28 mouse cellular contexts compared by ENCODE assay signal in genomic region chr1:154823098-154823497, GRCm38 (mm10).
DNase-seq lines count a peak whose midpoint lies in the region; ATAC-seq lines count a peak whose summit lies in the region.
"Had no signal": no experiment of that assay in that cellular context is flagged by ENCODE, and none has a peak within 500 bp of the region (broad histone marks: within the 10 kb centered on the region; RNA-seq: fewer than 3 reads in every experiment).

No protein-coding gene starts in this region.

- WGBS in midbrain, embryonic 11.5 days, result 84% methylated on average over 3 of the region's 3 CpGs

- H3K27me3 ChIP-seq in midbrain, embryonic 11.5 days (ENCODE audit: control insufficient read depth, insufficient read depth, low read length), result no peaks in the 10 kb centered on the region

- no peaks in the 10 kb centered on the region for H3K4me1 ChIP-seq in midbrain, embryonic 11.5 days (ENCODE audit: control insufficient read depth, insufficient read depth, low read length)
- H3K4me1 ChIP-seq: embryonic facial prominence, embryonic 12.5 days; heart, embryonic 15.5 days; limb, embryonic 12.5 days had no signal

- DNase-seq in spleen, postnatal 36 days (ENCODE audit: low spot score in 2 of 2), result peak; percentile 58 to 63
- DNase-seq in spleen, postnatal 4 days (ENCODE audit: low spot score in 2 of 2), result no peak
- no peak for DNase-seq in ovary, adult 18-20 months (ENCODE audit: low spot score)
- no peak for DNase-seq in midbrain, embryonic 11.5 days (ENCODE audit: low spot score, missing footprints)
- no peak for DNase-seq in adrenal gland, adult 2 months
- DNase-seq: adrenal gland, postnatal 14 days; cerebellum, adult 8-10 months; cerebellum, postnatal 36 days; embryo, embryonic 11 days; gastrocnemius, postnatal 14 days; heart, adult 11 months; kidney, adult 11 months; kidney, postnatal 14 days; lung, postnatal 36 days; midbrain, embryonic 14.5 days; thymus, postnatal 14 days had no signal

- no peaks in the 10 kb centered on the region for H3K36me3 ChIP-seq in midbrain, embryonic 11.5 days (ENCODE audit: control insufficient read depth, insufficient read depth, low read length)
- H3K36me3 ChIP-seq: embryonic facial prominence, embryonic 12.5 days; heart, embryonic 10.5 days; heart, embryonic 15.5 days; limb, embryonic 12.5 days had no signal

- H3K4me2 ChIP-seq in midbrain, embryonic 11.5 days, result no peak overlapping the region
- H3K4me2 ChIP-seq: embryonic facial prominence, embryonic 12.5 days; heart, embryonic 15.5 days; hindbrain, embryonic 14.5 days; limb, embryonic 12.5 days; liver, embryonic 11.5 days had no signal

- no peak overlapping the region for H3K4me3 ChIP-seq in midbrain, embryonic 11.5 days (ENCODE audit: low read depth, low read length)
- H3K4me3 ChIP-seq: embryonic facial prominence, embryonic 12.5 days; heart, embryonic 10.5 days; heart, embryonic 15.5 days; left cerebral cortex, adult 2 months; limb, embryonic 12.5 days had no signal

- peak; percentile 96 for ATAC-seq in common myeloid progenitor, adult 5-6 weeks (replicated peaks; ENCODE audit: low read depth, poor library complexity, severe bottlenecking)
- peak; percentile 69; the same call in 1 of the 2 replicates for ATAC-seq in monocyte, adult 5-6 weeks (replicated peaks; ENCODE audit: insufficient number of reproducible peaks, low FRiP score, low TSS enrichment, poor library complexity, severe bottlenecking)
- ATAC-seq in midbrain, embryonic 11.5 days (ENCODE audit: low FRiP score), result no peak
- ATAC-seq: forebrain, embryonic 14.5 days; inflammation-experienced regulatory T-cells, adult 6 months; Patski had no signal

- H3K9me3 ChIP-seq in midbrain, embryonic 11.5 days (ENCODE audit: control insufficient read depth, low read length), result no peaks in the 10 kb centered on the region
- H3K9me3 ChIP-seq: embryonic facial prominence, embryonic 12.5 days; heart, embryonic 10.5 days; heart, embryonic 15.5 days; limb, embryonic 12.5 days had no signal

- H3K9ac ChIP-seq in midbrain, embryonic 11.5 days (ENCODE audit: low read length), result no peak overlapping the region
- H3K9ac ChIP-seq: embryonic facial prominence, embryonic 12.5 days; heart, embryonic 15.5 days; hindbrain, embryonic 14.5 days; limb, embryonic 12.5 days had no signal

- H3K27ac ChIP-seq in midbrain, embryonic 11.5 days (ENCODE audit: low read depth, low read length), result no peak overlapping the region
- H3K27ac ChIP-seq: embryonic facial prominence, embryonic 12.5 days; heart, embryonic 10.5 days; heart, embryonic 15.5 days; hindbrain, embryonic 14.5 days; left cerebral cortex, adult 2 months; limb, embryonic 12.5 days had no signal

Comparison
In these comparisons a context has a peak if more than half of its experiments do, and no peak if none do; other contexts are left out.
1. DNase-seq: peak in spleen, postnatal 36 days (2 of 2); none in spleen, postnatal 4 days (0 of 2), ovary, adult 18-20 months (single experiment), midbrain, embryonic 11.5 days (single experiment) and adrenal gland, adult 2 months (single experiment).